Mouse (Mus musculus): ENCODE data around the gene Vmn2r32. TPM values are rescaled to one million over a fixed set of nuclear protein-coding genes. Genes with fewer than 3 reads are reported as not detected.
"Not testable (repeated sequence)": the region's sequence is repeated elsewhere in the genome, so short reads cannot be mapped to it uniquely, and the experiment has no call there.

The Vmn2r32 gene
- not detected for total RNA-seq (2021)
- long read RNA-seq = 0 reads

- DNase-seq (ENCODE audit: low spot score in 2 of 2) = not testable (repeated sequence)
Observed at GRCm38 (mm10) chr7:7479918-7480317, at the start of gene Vmn2r32. Vmn2r32 (minus strand) TSS chr7:7480018.

Other genes starting within 250 kb of the Vmn2r32 start
- gene Vmn2r29, start 232.7 kb downstream of the Vmn2r32 start, total RNA-seq (2021) = 1 to 10 TPM; 1.9 to 2.2 TPM
- 10 to 100 TPM in 1 of 2 experiments, 1 to 10 TPM in 1; 7.1 to 10.4 TPM for gene Gm45844, start 201.7 kb downstream of the Vmn2r32 start, total RNA-seq (2021)
- 100 to 1,000 TPM; 122 to 132 TPM for gene Clcn4, start 179.2 kb downstream of the Vmn2r32 start, total RNA-seq (2021)
- gene Vmn2r30, start 142.4 kb downstream of the Vmn2r32 start, total RNA-seq (2021) = under 1 TPM; 0.12 to 0.15 TPM
- not detected for gene Gm45783, start 105.4 kb downstream of the Vmn2r32 start, total RNA-seq (2021)
- gene Vmn2r31, start 80.3 kb downstream of the Vmn2r32 start, total RNA-seq (2021) = not detected
- gene Vmn2r33, start 86.8 kb upstream of the Vmn2r32 start, total RNA-seq (2021) = not detected
- gene Vmn2r34, start 209.5 kb upstream of the Vmn2r32 start, total RNA-seq (2021) = not detected

Data from layer of hippocampus, adult 18-20 months (tissue).